Mouse (Mus musculus): ENCODE measurements around the gene Fam198a.
"Not testable (repeated sequence)": the region's sequence is repeated elsewhere in the genome, so short reads cannot be mapped to it uniquely, and the experiment has no call there.

Gene Fam198a

GRCm38 (mm10) chr9:122021171-122021570 lies 70.4 kb downstream of the Fam198a start:
- DNase-seq (ENCODE audit: low spot score) = not testable (repeated sequence)

- no peak for DNase-seq (ENCODE audit: low spot score)
Measured at GRCm38 (mm10) chr9:122021581-122021980, 70.8 kb downstream of the Fam198a start.

DNA sequence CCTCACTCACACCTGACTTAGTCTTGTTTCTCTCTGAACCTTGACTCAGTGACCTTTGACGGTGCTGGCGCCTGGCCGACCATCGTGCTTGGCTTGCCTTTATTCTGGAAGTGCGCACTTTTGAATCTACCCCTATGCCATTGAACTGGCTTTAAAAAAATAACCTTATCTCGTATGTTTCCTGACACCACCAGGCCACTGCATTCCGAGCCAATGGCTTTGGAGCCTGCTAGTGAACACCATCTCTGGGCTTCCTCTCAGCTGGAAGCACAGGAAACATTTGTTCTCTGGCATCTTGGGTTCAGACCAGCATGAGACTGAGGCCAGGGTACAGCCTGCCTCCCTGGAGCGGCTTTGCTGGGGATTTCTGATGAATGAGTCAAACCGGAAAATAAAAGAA lies 72.0 kb downstream of the Fam198a start:
- DNase-seq (ENCODE audit: low spot score) = peak; percentile 43

GRCm38 (mm10) chr9:122023873-122024272 lies 73.1 kb downstream of the Fam198a start:
- no peak for DNase-seq (ENCODE audit: low spot score)

DNA sequence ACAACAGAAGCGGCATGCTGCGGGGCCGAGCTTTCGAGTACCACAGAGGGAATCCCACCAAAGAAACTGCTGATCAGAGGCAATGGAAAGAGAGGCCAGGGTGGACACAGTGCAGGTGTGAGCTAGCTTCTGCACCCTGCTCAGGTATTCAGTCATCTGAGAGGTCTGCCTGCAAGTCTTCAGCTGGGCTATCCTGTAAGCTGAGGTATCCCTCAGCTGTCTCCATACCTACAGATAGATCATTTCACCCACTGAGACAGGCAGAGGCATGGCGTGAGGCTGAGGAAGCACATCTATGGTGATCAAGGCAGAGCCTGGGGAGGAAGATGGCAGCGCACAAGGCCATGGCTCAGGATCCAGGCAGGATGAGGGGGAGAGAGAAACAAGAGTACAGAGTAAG lies 73.6 kb downstream of the Fam198a start:
- DNase-seq (ENCODE audit: low spot score) = no peak

DNA sequence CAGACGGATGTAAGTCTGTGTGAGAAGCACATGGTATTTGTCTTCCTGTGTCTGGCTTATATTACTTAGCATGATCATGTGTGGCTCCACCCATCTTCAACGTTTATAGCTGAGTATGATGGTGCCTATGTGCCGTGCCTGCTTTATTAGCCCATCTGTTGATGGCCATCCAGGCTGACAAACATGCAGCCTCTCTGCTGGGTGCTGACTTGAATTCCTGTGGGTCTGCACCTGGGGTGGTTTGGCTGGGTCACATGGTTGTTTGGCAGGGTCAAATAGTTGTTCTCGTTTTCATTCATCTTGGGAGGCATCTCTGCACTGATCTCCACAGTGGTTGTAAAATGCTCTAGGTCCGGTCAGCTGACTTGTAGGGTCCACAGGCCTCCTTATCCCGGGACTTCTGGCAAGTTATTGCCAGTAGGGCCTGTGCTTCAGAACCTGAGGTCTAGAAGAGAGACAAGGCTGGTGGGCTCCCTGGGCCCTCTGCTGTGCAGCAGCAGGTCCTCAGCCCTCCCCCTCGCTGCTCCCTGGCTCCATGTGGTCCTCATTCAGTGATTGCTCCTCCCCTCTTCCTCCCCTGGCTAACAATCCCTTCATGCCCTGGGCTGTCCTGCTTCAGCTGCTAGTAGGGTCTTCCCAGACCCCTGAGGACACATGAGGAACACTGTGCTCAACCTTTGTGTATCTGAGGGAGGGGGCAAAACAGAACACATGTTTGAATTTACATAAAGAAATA lies 75.2 kb downstream of the Fam198a start:
- DNase-seq (ENCODE audit: low spot score) = no peak

DNA sequence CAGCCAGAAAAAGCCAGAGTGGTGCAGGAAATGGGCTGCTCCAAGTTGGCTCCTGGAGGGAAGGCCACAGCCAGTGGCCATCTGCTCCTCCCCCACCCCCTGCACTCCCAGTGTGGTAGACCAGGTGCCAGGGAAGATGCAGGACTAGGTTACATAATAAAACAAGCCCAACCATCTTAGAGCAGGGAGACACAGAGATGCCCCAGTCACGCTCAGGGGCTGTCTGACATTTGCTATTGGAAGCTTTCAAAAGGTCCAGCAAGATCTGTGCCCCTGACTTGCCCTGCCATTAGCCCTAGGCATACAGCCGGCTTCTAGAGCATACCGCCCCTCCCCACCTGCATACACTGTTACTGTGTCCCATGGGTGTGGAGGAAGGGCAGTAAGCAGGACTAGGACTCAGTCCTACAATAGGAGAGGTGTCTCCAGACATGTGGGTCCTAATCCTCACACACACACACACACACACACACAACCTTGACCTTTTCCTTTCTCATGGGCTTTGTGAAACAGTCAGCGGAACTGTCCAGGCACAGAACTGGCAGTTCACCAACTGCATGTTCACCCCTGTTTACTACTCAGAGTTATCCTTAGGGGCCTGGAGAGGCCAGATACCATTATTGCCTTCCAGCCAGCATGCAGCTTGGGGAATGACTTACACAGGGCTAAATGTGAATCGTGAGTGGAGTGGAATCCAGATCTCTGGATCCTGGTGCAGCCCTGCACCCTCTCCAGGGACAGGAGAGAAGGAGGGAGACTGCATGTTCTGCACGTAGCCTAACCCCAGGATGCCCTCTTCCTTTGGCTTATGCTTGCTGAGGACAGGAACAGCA lies 76.5 kb downstream of the Fam198a start:
- peak; percentile 85 for DNase-seq (ENCODE audit: low spot score)

- DNase-seq (ENCODE audit: low spot score) = no peak
Measured at GRCm38 (mm10) chr9:122027914-122028745, 77.3 kb downstream of the Fam198a start.

DNA sequence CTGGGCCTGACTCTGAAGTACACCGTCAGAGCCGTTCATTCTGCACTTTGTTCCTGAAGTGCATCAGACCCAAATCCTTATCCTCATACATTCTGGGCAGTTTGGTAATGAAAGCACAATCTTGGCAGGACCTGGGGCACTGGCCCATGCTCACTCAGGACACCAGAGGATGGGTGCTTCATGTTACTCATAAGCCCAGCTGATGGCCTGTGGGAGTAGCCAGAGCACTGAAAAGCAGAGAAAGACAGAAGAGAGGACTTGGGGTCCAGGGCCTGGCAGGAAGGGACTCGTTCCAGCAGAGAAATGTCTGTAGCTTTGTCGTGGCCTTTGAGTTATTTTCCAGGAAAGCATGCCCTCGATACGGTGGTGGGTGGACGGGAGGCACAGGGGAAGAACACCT lies 79.0 kb downstream of the Fam198a start:
- DNase-seq (ENCODE audit: low spot score) = no peak

Data from MN1 (cell line).